Mouse (Mus musculus) kidney, postnatal 25 days (tissue): ENCODE data around the gene Clmn.
"Not testable (repeated sequence)": the region's sequence is repeated elsewhere in the genome, so short reads cannot be mapped to it uniquely, and the experiment has no call there.

ENCODE experiments used
- DNase-seq, 2 experiments: peaks; one replicate each; pipeline ENCODE4 v3.0.0; 2021; ENCODE audit warnings: mixed read lengths in 2 of 2

The Clmn gene

DNA sequence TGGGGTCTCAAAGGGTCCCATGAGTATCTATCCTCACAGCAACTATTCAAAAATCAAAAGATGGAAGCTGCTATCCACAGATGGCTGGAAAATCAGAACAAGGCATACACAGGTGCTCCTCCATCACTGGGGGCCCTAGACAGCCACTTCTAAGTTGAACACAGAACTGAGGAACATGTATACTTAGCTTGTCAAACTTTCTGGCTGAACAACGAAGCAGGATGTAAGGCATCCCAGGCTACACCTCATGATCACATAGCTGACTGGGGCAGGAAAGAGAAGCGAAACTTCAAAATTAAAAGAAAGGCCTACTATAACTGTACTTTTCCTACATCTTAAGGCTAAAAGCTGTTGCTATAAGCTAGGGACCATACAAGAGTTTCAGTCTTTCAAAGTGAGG is 115.9 kb downstream of the Clmn start:
- DNase-seq: no peak

DNA sequence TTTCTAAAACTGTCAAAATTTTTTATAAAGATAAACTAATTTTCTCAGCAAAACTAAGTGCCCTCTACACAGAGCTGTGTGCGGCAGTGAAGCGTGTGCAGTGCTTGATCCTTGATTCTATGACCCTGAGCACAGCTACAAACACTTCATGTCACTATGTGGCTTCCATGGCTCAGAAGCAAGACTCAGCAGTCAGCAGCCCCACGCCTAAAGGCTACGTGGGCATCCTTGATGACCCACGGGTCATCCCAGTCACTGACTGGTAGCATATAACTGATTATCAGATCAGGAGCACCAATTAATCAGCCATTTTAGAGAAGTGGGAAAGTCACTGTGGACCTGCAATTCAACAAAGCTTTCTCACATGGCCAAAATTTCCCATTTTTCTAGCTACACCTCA is 117.6 kb downstream of the Clmn start:
- DNase-seq: no peak

GRCm38 (mm10) chr12:104746601-104747000 is 118.3 kb downstream of the Clmn start:
- peak in 1 of 2 experiments; percentile 29 for DNase-seq

- DNase-seq: no peak
Measured at GRCm38 (mm10) chr12:104743687-104744086, 121.2 kb downstream of the Clmn start.

DNA sequence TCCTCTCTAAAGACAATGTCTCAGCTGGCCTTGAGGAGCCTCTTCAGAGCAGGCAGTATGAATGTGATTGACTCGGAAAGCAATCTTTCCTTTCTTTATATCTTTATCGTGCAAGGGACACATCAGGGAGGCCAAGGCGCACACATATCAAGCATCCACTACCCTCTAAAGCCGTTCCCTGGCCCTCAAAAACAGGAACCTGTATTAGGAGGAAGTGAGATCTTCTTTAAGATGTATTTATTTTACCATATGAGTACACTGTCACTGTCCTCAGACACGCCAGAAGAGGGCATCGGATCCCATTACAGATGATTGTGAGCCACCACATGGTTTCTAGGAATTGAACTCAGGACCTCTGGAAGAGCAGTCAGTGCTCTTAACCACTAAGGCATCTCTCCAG is 122.6 kb downstream of the Clmn start:
- DNase-seq: no peak

- DNase-seq: no peak
Measured at GRCm38 (mm10) chr12:104740841-104741787, 123.8 kb downstream of the Clmn start.

- peak in 1 of 2 experiments; percentile 19 for DNase-seq
Measured at GRCm38 (mm10) chr12:104738931-104739330, 125.9 kb downstream of the Clmn start.

DNA sequence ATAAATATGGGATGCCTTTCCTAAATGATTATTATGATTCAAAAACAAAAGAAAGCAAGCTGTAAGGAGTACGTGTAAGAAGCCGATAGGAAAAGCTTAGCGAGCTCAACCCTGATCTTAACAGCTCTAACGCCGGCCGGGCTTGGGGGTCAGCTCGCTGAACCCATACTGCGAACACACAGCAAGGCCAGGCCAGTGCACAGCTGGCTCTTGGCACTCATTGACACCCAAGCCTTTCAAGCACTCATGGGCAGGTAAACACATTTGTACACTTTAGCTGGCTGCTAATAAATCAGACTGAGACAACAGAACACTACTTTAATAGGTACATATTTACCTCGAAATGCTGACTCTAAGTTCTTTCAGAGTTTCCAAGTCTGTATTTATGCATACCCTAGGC is 126.4 kb downstream of the Clmn start:
- peak; percentile 27 to 64 for DNase-seq

- DNase-seq: no peak
Measured at GRCm38 (mm10) chr12:104737666-104738065, 127.2 kb downstream of the Clmn start.

GRCm38 (mm10) chr12:104735993-104736395 is 128.9 kb downstream of the Clmn start:
- no peak for DNase-seq

GRCm38 (mm10) chr12:104733165-104733564 is 131.7 kb downstream of the Clmn start:
- DNase-seq: no peak

- DNase-seq: no peak
Measured at GRCm38 (mm10) chr12:104731782-104732181, 133.1 kb downstream of the Clmn start.

DNA sequence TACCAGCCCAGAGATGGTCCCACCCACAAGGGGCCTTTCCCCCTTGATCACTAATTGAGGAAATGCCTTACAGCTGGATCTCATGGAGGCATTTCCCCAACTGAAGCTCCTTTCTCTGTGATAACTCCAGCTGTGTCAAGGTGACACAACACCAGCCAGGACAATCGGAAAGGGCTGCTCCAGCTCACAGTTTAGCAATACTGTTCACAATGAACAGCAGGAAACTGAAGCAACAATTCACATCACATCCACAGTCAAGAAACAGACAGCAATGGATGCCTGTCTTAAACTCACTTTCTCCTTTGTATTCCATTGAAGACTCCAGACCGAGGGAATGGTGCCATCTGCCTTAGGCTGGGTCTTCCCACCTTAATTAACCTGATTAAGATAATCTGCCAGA is 138.4 kb downstream of the Clmn start:
- not testable (repeated sequence) for DNase-seq

DNA sequence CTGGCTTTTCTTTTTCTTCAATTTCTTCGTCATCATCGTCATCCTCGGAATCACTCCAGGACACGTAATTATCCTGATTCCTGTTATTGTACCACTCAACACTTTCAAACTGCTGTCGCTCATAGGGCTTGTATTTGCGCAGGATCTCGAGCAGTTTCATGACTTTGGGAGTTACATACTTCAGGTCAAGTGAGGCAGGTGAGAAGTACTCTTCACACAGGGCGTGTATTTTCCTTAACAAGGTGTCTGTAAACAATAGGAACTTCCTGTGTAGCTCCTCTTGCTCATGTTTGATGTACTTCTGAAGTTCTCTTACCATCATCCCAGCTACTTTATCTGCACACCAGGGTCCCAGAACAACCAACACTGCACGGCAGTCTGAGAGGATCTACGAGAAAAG is 142.8 kb downstream of the Clmn start:
- DNase-seq: no peak

DNA sequence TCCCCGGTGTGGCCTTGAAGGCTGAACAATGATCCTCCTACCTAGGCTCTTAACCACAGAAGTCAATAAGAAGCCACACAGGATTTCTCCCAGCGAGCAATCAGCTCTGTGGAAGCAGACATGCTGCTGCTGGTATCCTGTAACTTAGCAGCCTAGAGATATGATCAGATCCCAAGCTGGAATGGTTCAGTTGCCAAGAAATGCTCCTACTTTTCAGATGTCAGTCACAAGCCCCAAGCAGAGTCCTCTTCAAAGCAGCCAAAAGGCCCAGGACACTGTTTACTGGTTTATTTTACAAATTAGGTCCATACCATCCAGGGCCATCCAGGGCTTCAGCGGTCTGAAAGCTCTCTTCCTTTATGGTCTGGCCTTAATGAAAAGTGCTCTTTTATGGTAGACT is 143.9 kb downstream of the Clmn start:
- DNase-seq: no peak

DNA sequence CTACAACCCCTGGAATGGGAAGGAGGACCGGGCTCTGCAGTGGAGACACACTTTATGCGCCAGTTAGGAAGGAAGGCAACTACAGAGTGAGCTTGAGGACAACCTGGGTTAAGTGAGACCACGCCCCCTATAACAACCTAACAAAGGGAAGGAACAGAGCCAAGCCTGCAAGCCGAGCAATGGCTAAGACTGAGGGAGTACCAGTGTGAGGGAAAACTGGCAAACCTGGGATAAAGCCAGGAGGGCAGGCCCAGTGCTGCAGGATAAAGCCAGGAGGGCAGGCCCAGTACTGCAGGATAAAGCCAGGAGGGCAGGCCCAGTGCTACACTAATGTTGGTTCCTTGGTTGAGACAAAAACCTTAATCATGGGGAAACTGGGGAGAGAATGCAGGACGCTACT is 145.9 kb downstream of the Clmn start:
- DNase-seq: no peak

GRCm38 (mm10) chr12:104716409-104716808 is 148.5 kb downstream of the Clmn start:
- no peak for DNase-seq

DNA sequence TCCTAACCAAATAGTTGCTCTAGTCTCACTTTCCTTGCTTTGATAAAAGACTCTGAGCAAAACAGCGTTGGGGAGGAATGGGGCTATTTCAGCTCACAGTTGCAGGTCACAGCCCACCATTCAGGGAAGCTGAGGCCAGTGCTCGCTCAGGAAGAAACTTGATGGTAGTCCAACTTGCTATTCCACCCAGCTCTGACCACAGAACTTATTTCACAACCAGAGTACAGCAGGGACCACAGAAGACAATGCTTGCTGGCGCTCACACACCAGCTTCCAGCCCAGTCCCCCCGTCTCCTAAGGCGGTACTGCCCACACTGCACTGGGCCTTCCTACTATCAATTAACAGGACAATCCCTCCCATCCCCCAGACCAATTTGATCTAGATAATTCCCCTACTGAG is 149.4 kb downstream of the Clmn start:
- DNase-seq: no peak
